Mouse (Mus musculus) T-helper 17 cell (primary cell): Measurements from ENCODE around the gene Exoc3l.

Experiments
- in situ Hi-C, 2 experiments: fragments of 300-600 bp; cut with MboI, MseI; formaldehyde crosslinking; loops; 1 replicate in 1 of 2; 2 replicates in 1 of 2; pipeline ENCODE4 v1.15.1; 2025; ENCODE audit warnings: high pct_unique_total_duplicates in 2 of 2

Exoc3l gene

DNA sequence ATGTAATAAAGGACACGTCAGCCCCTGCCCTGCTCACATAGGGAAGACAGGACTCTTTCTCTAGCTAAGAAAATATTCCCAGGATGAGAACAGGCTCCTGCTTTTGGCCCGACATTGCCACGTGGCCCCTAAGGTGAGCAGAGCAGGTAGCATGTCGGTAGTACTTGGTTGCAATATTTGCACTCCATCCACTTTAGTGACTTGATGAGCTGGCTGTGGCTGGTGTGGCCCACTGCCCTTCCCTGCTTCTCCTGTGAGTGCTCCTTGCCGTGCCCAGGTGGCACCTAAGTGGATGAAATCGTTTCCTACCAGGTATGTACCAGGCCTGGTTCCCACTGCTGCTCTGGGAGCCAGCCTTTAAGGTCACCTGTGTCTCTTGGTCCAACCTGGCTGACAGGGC is 43.9 kb downstream of the Exoc3l start:
- in situ Hi-C loops: loop anchor here (10.0 kb wide), 2 partner anchors 127 to 1007 kb away; partner anchors contain the start of gene Tk2 (in 1 of the 2)

DNA sequence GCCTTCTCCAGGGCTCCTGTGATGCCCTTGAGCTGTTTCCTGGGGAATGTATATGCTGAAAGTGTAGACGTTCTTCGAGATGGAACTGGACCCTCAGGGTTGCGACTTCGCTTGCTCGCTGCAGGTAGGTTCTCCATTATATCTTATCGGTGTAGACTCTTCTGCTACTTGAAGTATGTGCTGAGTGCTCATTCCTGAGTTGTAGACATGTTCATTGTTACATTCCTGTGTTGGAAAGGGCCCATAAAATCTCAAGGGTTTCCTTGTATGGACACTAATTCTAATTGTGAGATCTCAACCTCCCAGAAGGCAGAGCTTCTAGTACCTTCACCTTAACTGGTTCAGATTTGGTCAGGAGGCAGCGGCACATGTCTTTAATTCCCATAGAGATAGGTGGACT is 54.9 kb downstream of the Exoc3l start:
- in situ Hi-C loops: no loop called here
